Mouse (Mus musculus) midbrain, embryonic 13.5 days (tissue): ENCODE measurements around the gene Tram2. TPM values are rescaled to one million over a fixed set of nuclear protein-coding genes. Genes with fewer than 3 reads are reported as not detected.

ENCODE experiments used
- ATAC-seq: fragments of 200-750 bp; cut with Nextera tagmentation; 2 replicates; pipeline ENCODE4 v1.8.0; 2017; ENCODE audit warnings: mild to moderate bottlenecking, moderate TSS enrichment, moderate library complexity
- H3K27ac ChIP-seq: fragments of 300-500 bp; sonication (generic); 2 replicates; pipeline ENCODE4 v1.5.1; 2015; ENCODE audit warnings: inconsistent platforms, mild to moderate bottlenecking, moderate library complexity
- H3K27me3 ChIP-seq: fragments of 300-500 bp; sonication (generic); 2 replicates; pipeline ENCODE4 v1.6.1; 2015; ENCODE audit warnings: mild to moderate bottlenecking, inconsistent platforms
- H3K36me3 ChIP-seq: fragments of 300-500 bp; sonication (generic); 2 replicates; pipeline ENCODE4 v1.6.1; 2015; ENCODE audit warnings: mild to moderate bottlenecking, inconsistent platforms
- H3K4me1 ChIP-seq: fragments of 300-500 bp; sonication (generic); replicated peaks from 2 replicates; pipeline ENCODE4 v1.6.1; 2015; ENCODE audit warnings: inconsistent platforms
- H3K4me2 ChIP-seq: fragments of 300-500 bp; sonication (generic); replicated peaks from 2 replicates; pipeline ENCODE4 v1.6.1; 2015; ENCODE audit warnings: moderate library complexity, mild to moderate bottlenecking, inconsistent platforms
- H3K4me3 ChIP-seq: fragments of 300-500 bp; sonication (generic); replicated peaks from 2 replicates; pipeline ENCODE4 v1.5.1; 2015; ENCODE audit warnings: mild to moderate bottlenecking, inconsistent platforms
- H3K9ac ChIP-seq: fragments of 300-500 bp; sonication (generic); replicated peaks from 2 replicates; pipeline ENCODE4 v1.6.1; 2015; ENCODE audit warnings: mild to moderate bottlenecking, inconsistent platforms
- H3K9me3 ChIP-seq: fragments of 300-500 bp; sonication (generic); 2 replicates; pipeline ENCODE4 v1.6.1; 2016; ENCODE audit warnings: mild to moderate bottlenecking, inconsistent platforms
- WGBS: fragments of 180-500 bp; shearing (Covaris S2); methylation state at CpG from one replicate; pipeline ENCODE4 v1.1.7; 2015; 5-methylcytosine and 5-hydroxymethylcytosine counted together
- polyA plus RNA-seq: library from polyadenylated mRNA; unstranded; fragments of >200 nt; fragmentation: Nextera tagmentation; extraction: Ambion mirVana; gene quantifications from 2 replicates; pipeline ENCODE4 v1.2.1, GENCODE M21; 2015

The Tram2 gene
- polyA plus RNA-seq, 1 experiment from 2014 or later = 2.5 TPM

DNA sequence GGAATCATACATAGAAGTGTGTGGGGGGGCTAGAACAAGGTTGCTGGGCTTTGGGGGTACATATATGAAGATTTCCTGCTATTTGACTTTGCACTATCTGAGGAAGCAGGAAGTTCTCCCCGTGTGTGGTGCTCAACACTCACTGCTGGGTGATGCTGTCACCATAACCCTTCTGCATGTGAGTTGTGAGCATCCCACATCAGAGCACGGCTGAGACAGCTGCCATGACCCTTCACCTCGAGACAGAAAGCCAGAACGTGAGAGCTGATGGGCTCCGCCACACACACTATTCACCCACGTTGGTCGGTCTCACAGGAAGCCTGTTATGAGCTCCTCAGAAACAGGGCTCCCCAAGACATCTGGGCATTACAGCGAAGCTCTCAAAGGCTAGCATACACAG, 74.4 kb downstream of the Tram2 start:
- Histone ChIP-seq H3K4me1 (no peaks in the 10 kb centered on the region), H3K4me2 (no peak overlapping the region), H3K27ac (no peak overlapping the region), H3K36me3 (peaks cover 4% of the 10 kb centered on the region), H3K4me3 (no peak overlapping the region), H3K9ac (no peak overlapping the region), H3K9me3 (no peaks in the 10 kb centered on the region), H3K27me3 (no peaks in the 10 kb centered on the region)
- 87% methylated on average over 8 of the region's 8 CpGs for whole genome bisulfite sequencing
- ATAC-seq = no peak

DNA sequence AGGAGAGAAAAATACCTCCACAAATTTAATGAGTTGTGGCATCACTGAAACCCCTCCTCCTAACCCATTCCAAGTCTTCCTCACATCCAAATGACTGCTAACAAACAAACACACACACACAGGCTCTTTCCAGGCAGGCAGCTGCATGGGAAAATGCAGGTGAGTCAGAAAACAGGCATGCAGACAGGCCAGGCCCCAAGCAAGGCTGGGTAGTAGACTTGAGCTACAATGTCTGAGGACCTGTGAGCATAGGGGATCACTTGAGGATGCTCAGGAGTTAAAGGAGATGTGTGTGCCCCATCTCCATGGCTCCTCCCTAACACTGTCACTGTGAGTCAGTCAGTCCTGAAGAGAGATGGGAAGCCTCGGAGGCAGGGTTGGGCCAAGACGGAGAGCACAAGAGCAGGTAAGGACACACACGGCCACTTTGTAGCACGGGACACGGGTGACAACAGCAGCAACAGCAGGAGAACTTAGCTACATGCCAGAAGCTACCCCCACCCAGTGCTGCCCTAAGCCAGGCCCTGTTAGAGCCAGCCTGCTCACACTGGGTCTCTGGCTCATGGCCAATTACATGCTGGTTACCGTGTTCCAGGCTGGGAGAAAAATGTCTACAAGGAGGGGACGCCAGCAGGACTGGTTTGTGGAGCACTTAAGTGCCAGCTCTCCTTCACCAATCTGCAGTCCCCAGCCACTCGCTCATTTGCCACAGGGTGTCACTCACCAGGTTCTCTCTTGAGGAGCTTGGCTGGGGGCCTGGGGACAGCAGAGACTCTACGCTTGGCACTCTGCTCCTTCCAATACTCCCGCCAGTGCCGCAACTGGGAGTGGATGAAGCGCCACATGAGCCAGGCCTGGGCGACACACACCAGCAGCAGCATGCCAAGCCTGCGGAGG, 76.5 kb downstream of the Tram2 start:
- WGBS = 93% methylated on average over 14 of the region's 14 CpGs
- Histone ChIP-seq H3K4me2 (no peak overlapping the region), H3K4me3 (no peak overlapping the region), H3K27me3 (no peaks in the 10 kb centered on the region), H3K27ac (no peak overlapping the region), H3K4me1 (no peaks in the 10 kb centered on the region), H3K9me3 (no peaks in the 10 kb centered on the region), H3K36me3 (peaks cover 4% of the 10 kb centered on the region), H3K9ac (no peak overlapping the region)
- peak; percentile 44; the same call in 1 of the 2 replicates for ATAC-seq

DNA sequence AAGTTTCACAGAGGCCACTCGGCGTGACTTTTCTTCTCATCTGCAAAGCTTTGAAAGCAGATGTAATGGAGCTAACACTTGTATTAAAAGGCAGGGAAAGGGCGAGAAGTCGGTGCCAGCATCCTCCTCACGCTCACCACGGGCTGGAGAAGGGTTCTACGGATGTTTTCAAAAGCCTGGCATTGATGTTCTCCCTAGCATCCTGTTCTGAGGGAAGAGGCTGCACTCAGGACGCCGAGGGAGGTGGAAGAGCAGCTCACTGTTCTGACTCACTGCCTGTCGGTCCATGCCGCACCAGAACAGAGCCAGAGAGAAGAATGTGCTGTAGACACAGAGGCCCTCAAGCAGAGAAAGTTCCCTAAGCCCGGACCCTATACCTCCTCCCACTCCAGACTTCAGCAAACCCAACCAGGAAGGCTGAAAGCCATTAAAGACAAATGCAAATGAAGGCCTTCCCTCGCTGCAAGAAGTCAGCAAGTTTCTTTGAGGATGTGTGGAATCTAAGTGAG, 81.1 kb downstream of the Tram2 start:
- no peak for ATAC-seq
- 51% methylated on average over 13 of the region's 13 CpGs for WGBS

DNA sequence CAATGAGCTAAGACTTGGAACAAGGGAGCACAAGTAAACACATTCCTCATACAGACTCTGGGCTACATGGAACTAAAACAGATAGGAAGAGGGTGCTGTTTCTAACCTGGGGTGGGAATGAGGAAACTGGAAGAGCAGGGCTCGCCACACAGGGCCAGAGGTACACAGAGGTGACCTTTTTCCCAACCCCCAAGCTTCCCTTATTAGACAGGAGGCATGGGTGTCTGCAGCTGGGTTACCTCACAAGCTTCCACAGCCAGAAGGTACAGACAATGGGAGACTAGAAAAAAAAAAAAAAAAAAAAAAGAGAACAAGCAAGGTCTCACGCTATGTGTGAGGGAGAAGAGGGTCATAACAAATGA, 81.7 kb downstream of the Tram2 start:
- Histone ChIP-seq H3K4me1 (peaks cover 8% of the 10 kb centered on the region), H3K4me2 (no peak overlapping the region), H3K9me3 (no peaks in the 10 kb centered on the region), H3K27me3 (no peaks in the 10 kb centered on the region), H3K4me3 (no peak overlapping the region), H3K27ac (no peak overlapping the region), H3K36me3 (peaks cover 4% of the 10 kb centered on the region; the same call in 1 of the 2 replicates), H3K9ac (no peak overlapping the region)
- peak; percentile 35; the same call in 1 of the 2 replicates for ATAC-seq
- WGBS = 73% methylated on average over 2 of the region's 2 CpGs

More for the DNA sequence above, 81.1 kb downstream of the Tram2 start:
- Histone ChIP-seq H3K27me3 (no peaks in the 10 kb centered on the region), H3K9ac (no peak overlapping the region), H3K27ac (no peak overlapping the region), H3K4me2 (no peak overlapping the region), H3K36me3 (peaks cover 4% of the 10 kb centered on the region; the same call in 1 of the 2 replicates), H3K4me3 (no peak overlapping the region), H3K4me1 (peaks cover 8% of the 10 kb centered on the region), H3K9me3 (no peaks in the 10 kb centered on the region)

DNA sequence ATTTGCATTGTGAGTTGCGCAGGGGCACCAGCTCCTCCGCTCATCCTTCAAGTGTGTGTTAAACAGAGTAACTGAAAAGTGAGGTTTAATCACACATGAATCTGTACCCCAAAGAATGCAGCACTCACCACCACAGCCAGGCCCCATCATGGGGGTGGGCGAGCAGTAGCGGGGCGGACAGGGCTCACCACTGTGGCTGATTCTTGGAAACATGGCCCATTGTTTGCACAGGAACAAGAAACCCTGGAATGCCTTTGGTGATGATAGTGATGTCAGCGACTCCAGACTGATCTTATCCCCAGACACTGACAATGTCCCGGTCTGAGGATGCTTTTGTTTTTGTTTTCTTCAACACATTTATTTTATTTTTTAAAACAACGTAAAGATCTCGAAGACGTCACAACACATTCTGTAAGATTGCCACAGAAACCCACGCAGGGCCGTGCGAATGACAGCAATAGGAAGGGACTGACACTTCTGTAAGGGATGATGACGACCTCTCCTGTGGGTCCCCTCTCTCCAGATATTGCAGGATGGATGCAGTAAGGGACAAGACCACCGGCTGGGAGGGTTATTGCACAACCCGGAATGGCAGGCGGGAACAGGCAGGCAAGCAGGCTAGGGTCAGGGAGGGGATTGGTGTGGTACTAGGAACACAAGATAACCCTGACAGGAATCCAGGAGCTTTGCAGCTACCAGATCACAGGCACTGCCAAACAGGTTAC, 82.3 kb downstream of the Tram2 start:
- 60% methylated on average over 17 of the region's 17 CpGs for WGBS
- ATAC-seq = peak; percentile 50; the same call in 1 of the 2 replicates
- H3K27ac ChIP-seq = no peak overlapping the region
- peaks cover 8% of the 10 kb centered on the region for H3K4me1 ChIP-seq
- H3K4me3 ChIP-seq = no peak overlapping the region
- H3K9ac ChIP-seq = no peak overlapping the region
- H3K27me3 ChIP-seq = no peaks in the 10 kb centered on the region
- no peak overlapping the region for H3K4me2 ChIP-seq
- H3K9me3 ChIP-seq = no peaks in the 10 kb centered on the region
- H3K36me3 ChIP-seq = peaks cover 4% of the 10 kb centered on the region; the same call in 1 of the 2 replicates

DNA sequence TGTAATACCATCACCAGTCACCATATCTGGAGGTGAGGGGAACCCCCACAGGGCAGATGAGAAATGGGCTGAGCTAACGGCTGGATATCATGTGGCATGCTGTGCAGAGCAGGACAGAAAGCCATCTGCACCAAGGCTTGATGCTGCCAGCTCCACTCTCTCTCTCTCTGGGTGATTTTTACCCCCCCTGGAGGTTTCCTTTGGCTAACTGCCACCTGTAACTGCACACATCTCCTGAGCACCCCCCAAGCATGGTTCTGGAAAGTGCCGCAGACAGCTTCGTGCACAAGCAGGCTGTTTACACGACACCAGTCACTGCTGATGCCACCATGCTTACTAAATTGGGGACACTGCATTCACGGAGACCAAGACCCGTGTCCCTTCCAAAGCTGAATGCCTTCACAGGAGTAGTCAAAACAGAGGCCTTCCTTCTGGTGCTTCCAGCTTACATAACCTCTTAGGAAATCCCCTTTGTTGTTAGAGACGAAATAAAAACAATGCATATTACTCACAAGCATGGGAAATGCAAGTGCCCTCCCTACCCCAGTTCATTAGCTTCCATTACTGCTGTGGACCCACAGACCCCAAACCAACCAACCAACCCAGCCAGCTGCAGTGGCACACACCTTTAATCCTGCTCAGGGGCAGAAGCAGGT, 83.6 kb downstream of the Tram2 start:
- Histone ChIP-seq H3K4me1 (peaks cover 8% of the 10 kb centered on the region), H3K9ac (no peak overlapping the region), H3K4me3 (no peak overlapping the region), H3K27ac (no peak overlapping the region), H3K9me3 (no peaks in the 10 kb centered on the region), H3K27me3 (no peaks in the 10 kb centered on the region), H3K4me2 (no peak overlapping the region), H3K36me3 (peaks cover 3% of the 10 kb centered on the region; the same call in 1 of the 2 replicates)
- 70% methylated on average over 7 of the region's 7 CpGs for WGBS
- ATAC-seq = no peak

DNA sequence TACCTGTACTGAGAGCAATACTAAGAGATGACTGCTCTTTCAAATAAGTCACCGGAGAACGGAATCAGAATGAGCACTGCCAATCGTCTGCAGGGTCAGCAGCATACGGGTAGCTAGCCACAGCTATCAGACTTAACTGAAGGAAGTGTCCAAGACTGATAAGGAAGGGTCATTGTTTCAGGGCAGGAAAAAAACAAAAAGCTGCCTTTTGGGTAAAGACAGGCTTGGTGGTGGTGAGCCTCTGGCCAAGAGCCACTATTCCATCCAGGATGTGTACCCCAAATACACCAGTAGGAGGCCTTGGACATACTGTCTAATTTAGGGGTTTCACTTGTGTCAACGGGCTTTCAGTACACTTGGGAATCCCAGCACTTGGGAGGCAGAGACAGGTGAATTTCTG, 84.7 kb downstream of the Tram2 start:
- Histone ChIP-seq H3K9ac (no peak overlapping the region), H3K27ac (no peak overlapping the region), H3K27me3 (no peaks in the 10 kb centered on the region), H3K4me2 (no peak overlapping the region), H3K9me3 (no peaks in the 10 kb centered on the region), H3K4me1 (peaks cover 8% of the 10 kb centered on the region), H3K4me3 (no peak overlapping the region), H3K36me3 (no peaks in the 10 kb centered on the region)
- no peak for ATAC-seq
- 95% methylated on average over 5 of the region's 5 CpGs for WGBS

DNA sequence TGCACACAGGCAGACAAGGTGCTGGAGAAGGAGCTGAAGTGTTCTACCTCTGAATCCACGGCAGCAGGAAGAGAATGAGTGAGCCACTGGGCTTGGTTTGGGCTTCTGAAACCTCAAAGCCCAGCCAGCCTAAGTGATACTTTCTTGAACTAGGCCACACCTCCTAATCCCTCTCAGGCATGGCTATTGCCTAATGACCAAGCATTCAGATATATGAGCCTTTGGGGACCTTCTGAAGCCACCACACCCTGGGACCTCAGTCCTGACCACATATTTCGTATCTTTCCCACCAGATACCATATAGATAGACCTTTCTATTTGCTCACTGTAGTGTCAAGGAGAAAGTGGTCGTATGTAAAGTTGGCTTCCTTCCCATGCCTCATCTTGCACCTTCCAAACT, 85.3 kb downstream of the Tram2 start:
- Histone ChIP-seq H3K4me3 (no peak overlapping the region), H3K4me1 (peaks cover 8% of the 10 kb centered on the region)
- ATAC-seq = no peak

DNA sequence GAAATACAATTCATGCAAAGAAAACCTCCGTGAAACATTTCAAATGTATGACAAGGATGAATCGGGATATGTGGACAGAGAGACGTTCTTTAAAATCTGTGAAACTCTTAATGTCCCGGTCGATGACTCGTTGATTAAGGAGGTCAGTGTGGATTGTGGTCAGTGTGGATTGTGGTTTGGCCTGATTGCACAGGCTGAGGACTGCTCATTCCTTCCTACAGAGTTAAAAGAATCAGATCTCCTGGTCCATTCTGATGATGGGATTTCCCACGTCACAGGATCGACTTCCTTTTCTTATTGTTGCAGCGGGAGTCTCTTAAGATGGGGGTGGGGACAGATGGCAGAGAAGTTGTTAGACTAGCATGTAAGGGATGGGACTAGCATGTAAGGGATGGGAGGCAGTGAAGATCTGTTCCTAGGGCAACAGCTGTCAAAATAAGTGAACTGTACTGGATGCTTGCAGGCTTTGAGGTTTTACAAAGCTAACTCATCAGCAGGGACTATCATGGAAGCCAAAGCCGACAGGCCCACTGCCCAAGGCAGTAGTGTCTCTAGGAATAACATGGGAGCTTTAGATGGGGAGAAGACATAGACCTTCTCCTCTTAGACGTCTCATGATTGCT, 89.5 kb downstream of the Tram2 start:
- Histone ChIP-seq H3K9me3 (no peaks in the 10 kb centered on the region), H3K27me3 (no peaks in the 10 kb centered on the region), H3K4me1 (no peaks in the 10 kb centered on the region), H3K4me3 (no peak overlapping the region), H3K36me3 (no peaks in the 10 kb centered on the region), H3K27ac (no peak overlapping the region), H3K4me2 (no peak overlapping the region), H3K9ac (no peak overlapping the region)
- WGBS = 89% methylated on average over 11 of the region's 11 CpGs
- ATAC-seq = no peak

More for the DNA sequence above, 85.3 kb downstream of the Tram2 start:
- Histone ChIP-seq H3K27me3 (no peaks in the 10 kb centered on the region), H3K4me2 (no peak overlapping the region), H3K36me3 (no peaks in the 10 kb centered on the region), H3K27ac (no peak overlapping the region), H3K9me3 (no peaks in the 10 kb centered on the region), H3K9ac (no peak overlapping the region)
- WGBS = 88% methylated on average over 3 of the region's 3 CpGs

DNA sequence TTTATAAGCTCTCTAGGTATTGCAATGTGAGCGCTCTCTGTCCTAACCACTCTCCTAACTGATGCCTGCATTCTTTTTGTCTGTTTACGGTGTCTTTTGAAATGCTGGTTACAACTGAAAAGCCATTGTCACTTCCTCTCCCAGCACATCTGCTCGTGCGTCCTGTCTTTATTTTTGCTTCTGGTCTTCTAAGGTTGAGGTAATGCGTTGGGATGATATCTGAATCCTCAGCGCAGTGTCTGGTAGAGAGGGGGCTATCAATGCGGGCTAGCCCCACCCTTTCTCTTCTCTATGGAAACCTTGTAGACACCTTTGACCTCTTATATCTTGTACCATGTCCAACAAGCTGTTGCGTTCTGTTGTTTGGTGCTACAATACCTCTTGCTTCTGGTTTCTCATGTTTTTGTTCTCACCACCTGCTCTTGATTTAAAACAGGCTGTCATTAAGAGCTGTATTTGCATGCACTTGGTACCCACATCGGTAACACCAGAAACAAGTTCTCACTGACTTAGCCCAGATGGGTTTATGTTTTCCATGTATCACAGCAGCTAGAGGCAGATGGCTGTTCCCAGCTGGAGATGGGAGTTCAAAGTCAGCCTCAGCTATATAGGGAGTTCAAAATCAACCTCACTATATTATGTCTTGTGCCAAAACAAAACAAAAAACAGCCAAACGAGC, 92.5 kb downstream of the Tram2 start:
- H3K4me1 ChIP-seq = no peaks in the 10 kb centered on the region
- no peak overlapping the region for H3K4me2 ChIP-seq
- H3K27ac ChIP-seq = no peak overlapping the region
- WGBS = 67% methylated on average over 10 of the region's 10 CpGs
- H3K9me3 ChIP-seq = no peaks in the 10 kb centered on the region
- ATAC-seq = peak; percentile 47; the same call in 1 of the 2 replicates
- H3K9ac ChIP-seq = no peak overlapping the region
- no peaks in the 10 kb centered on the region for H3K36me3 ChIP-seq
- H3K4me3 ChIP-seq = no peak overlapping the region
- no peaks in the 10 kb centered on the region for H3K27me3 ChIP-seq

DNA sequence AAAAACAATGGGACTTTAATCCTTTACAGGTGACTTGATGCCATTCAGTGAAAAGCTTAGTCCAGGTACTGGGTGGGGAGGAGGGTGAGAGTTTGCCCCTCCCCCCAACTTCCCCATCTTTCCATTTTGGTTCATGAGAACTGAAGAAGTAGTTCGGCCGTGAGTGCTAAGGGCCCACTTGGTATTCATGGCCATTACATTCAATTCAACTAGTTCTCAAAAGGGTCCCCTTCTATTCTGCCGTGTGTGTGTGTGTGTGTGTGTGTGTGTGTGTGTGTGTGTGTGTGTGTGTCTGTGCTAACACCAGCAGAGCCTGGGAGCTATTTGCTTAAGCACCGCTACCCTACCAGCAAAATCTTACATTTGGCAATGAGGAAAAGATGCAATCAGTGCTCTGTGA, 94.4 kb downstream of the Tram2 start:
- no peaks in the 10 kb centered on the region for H3K9me3 ChIP-seq
- no peaks in the 10 kb centered on the region for H3K4me1 ChIP-seq
- no peaks in the 10 kb centered on the region for H3K27me3 ChIP-seq
- H3K27ac ChIP-seq = no peak overlapping the region
- WGBS = 34% methylated on average over 3 of the region's 4 CpGs
- H3K4me3 ChIP-seq = no peak overlapping the region
- H3K36me3 ChIP-seq = no peaks in the 10 kb centered on the region
- peak; percentile 53; the same call in 1 of the 2 replicates for ATAC-seq
- no peak overlapping the region for H3K4me2 ChIP-seq
- no peak overlapping the region for H3K9ac ChIP-seq
